Mouse (Mus musculus): ENCODE results near the gene Atxn7. TPM values are rescaled to one million over a fixed set of nuclear protein-coding genes. Genes with fewer than 3 reads are reported as not detected.

Atxn7 gene
- polyA plus RNA-seq (2015; fragmentation: Illumina TruSeq; extraction: RNeasy Lipid Tissue Mini Kit (QIAGEN cat#74804); ENCODE audit: insufficient read depth, low read depth, low replicate concordance): 6.9 TPM

DNA sequence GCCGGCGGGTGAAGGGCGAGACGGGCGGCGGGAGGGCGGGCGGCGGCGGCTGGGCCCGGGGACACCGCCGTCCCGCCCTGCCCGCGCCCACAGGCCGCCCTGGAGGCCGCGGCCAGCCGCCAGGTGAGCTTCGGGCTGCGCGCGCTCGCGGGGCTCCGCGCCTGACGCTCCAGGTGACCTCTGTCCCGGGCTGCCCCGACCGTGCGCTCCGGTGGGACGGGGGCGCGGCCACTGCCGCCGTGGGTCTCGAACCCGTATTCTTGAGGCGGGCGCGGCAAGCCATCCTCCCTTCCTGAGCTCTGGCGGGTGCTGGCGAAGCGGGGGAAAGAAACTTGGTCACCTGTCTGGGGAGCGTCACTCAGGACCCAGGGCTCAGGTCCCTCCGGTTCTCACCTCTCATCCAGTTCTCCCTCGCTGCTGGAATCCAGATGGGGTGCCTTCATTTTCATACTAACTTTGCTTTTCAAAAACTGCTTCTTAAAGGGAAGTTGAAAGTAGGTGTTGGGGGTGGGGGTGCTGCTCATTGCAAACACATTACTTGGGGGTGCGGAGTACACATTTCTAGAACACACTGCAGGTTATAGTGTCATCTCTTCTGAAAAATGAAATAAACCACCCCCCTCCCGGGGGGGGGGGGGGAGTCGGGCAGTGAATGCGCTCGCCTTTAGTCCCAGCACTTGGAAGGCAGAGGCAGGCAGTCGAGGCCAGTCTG lies at the start of gene Atxn7, which contains the start of gene Thoc7:
Gene Atxn7 (plus strand): TSS at position 40 of the 712 bp plus-strand sequence.
Gene Thoc7 (minus strand): TSS at position 452 of the 712 bp plus-strand sequence.

DNA sequence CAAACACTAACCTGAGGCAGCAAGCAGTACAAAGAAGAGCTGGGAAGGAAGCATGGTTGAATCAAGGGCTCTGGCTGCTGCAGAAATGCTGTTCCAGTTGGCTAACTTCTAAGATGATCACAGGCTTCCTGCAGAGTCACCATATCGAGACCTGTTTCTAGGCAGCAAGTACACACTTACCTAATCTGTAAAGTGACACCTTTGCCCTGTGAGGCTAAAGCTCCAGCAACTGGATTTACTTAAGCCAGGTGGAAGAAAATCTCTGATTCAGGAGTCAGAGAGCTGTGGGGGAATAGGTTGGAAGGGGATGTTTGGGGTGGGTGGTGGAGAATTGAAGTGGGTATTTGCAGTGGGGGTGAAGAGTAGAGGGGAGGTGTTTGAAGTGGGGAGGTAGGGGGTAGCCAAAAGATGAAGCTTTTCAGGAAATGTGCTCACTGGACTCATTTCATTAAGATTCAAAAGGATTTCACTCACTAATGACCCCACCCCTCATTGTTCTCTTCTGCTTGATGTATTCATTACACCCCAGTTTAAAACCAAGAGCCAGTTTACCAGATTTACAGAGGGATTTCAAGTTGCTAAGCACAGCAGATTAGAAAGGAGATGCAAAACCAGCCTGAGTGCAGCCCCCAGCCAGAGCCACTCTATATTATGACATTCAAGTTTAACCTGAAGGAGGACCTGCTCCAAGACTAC lies 46.7 kb upstream of the Atxn7 start, which contains the start of gene Gm281:
Gene Gm281 (minus strand): TSS at position 92 of the 696 bp plus-strand sequence.

DNA sequence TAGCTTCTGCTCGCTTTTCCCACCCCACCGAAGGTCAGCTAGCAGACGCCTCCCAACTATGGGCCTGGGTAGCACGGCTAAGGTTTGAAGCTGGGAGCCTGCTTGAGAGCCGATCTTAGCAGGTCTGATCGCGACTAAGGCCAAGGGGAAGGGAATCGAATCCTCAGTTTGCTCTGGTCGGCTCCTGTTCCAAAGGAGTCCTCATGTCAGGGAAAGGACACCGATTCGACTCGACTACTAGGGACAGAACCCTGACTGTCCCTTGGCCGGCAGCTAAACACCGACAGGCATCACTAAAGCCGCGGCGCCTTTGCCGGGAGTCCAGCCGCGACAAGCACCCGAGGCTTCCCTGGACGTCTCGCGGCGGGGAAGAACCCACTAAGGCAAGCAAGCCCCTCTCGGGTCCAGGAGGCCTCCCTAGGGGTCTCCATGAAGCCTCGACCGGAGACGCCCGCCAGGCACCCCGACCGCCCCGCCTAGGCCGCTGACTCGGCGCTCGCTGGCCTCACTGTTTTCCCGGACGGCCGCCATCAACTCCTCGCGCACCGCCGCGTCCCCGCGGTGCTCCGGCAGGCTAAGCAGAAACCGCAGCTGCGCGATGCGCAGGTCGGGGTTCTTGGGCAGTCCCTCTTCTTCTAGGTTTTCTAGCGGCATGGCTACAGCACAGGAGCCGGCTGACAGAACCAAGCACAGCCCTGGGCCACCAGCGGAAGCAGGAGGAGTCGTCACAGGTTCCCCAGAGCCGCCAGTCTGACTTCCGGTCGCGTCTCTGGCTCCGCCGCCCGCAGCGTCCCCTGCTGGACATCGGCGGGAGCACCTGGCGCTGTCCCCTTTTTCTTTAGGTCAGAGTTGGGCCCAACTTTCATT lies 159.2 kb downstream of the Atxn7 start, which contains the start of gene Psmd6:
Gene Psmd6 (minus strand): TSS at position 755 of the 867 bp plus-strand sequence.

Other genes starting within 250 kb of the Atxn7 start
- not detected for gene Gm281, start 47.0 kb upstream of the Atxn7 start, polyA plus RNA-seq (2015; fragmentation: Illumina TruSeq; extraction: RNeasy Lipid Tissue Mini Kit (QIAGEN cat#74804); ENCODE audit: insufficient read depth, low read depth, low replicate concordance)
- gene Thoc7, start 412 bp downstream of the Atxn7 start, polyA plus RNA-seq (2015; fragmentation: Illumina TruSeq; extraction: RNeasy Lipid Tissue Mini Kit (QIAGEN cat#74804); ENCODE audit: insufficient read depth, low read depth, low replicate concordance): 22.9 TPM
- 42.9 TPM for gene Psmd6, start 159.5 kb downstream of the Atxn7 start, polyA plus RNA-seq (2015; fragmentation: Illumina TruSeq; extraction: RNeasy Lipid Tissue Mini Kit (QIAGEN cat#74804); ENCODE audit: insufficient read depth, low read depth, low replicate concordance)
- gene Olfr720, start 225.4 kb downstream of the Atxn7 start, polyA plus RNA-seq (2015; fragmentation: Illumina TruSeq; extraction: RNeasy Lipid Tissue Mini Kit (QIAGEN cat#74804); ENCODE audit: insufficient read depth, low read depth, low replicate concordance): not detected

Measured in pancreas, adult 10 weeks (tissue).